Mouse (Mus musculus) v-Abl transformed pro-B cells (cell line): Measurements from ENCODE around the gene Olfr653.

Experiments
- in situ Hi-C, 2 experiments: fragments of 400-800 bp; cut with MboI; formaldehyde crosslinking; loops; one replicate each; pipeline ENCODE4 v1.15.1; 2025; ENCODE audit not compliant: unreplicated experiment in 2 of 2

The Olfr653 gene

DNA sequence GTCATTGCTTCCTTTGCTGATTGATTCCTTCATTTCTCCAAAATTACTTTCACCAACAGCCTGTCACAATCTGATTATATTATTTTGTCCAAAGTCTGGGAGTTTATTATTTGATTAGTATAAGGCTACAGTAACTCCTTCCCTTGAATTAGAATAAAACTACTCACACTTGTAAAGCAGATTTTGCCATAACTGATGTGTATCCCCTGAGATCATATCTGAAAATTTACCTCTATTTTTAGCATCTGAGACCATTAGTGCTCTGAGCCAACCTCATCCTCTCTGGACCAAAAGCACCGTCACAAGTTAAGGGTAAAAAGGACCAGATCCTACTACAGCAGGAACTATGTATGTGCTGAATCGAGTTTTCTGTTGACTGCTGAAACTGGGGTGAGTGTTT is at the start of gene Olfr653:
TSS of gene Olfr653 (plus strand) at position 301 of the 400 bp plus-strand sequence.
- in situ Hi-C loops = no loop called here

GRCm38 (mm10) chr7:104549833-104550232 is 27.3 kb upstream of the Olfr653 start, which contains the start of gene Olfr651:
TSS of gene Olfr651 (plus strand) at chr7:104550133.
- in situ Hi-C loops = no loop called here

- in situ Hi-C loops = no loop called here
Measured at GRCm38 (mm10) chr7:104552700-104553099, 24.4 kb upstream of the Olfr653 start.

GRCm38 (mm10) chr7:104560601-104561000 is 16.5 kb upstream of the Olfr653 start, which contains the start of gene Olfr652:
TSS of gene Olfr652 (plus strand) at chr7:104560901.
- in situ Hi-C loops = no loop called here

DNA sequence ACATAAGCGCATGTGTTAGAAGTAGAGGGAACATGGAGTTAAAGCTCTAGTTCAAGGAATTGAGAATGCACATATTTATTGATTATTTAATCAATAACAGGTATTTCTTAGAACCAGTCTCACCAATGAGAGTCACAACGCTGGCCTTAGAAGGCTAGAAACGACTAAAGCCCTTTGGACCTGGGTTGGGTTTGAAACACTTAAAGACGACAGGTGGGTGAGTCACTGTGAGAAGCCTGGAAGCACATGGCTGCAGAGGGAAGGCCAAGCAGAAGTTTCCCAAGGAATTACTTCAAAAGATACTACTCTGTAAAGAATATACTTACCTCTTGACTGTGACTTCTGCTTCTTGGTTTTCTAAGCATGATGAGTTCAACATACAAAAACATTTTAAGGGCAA is 3.7 kb downstream of the Olfr653 start:
- in situ Hi-C loops = no loop called here

DNA sequence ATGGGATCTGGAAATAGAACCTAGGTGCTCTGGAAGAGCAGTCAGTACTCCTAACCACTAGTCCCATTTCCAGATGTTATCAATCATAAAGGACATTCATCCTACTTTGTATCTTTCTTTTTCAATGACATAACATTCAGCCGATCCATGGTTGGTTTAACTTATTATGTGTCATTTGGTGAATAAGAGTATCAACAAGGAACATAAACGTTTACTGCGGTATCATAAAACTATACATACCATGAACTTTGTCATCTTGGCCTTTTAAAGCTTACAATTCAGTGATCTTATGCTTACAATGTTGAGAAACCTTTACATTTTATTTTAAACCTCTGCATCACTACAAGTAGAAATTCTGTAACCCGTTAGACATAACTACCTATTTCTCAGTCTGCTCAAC is 4.3 kb downstream of the Olfr653 start:
- in situ Hi-C loops = no loop called here

GRCm38 (mm10) chr7:104586725-104587124 is 9.6 kb downstream of the Olfr653 start, which contains the start of gene Olfr654:
TSS of gene Olfr654 (plus strand) at chr7:104587025.
- in situ Hi-C loops = no loop called here

DNA sequence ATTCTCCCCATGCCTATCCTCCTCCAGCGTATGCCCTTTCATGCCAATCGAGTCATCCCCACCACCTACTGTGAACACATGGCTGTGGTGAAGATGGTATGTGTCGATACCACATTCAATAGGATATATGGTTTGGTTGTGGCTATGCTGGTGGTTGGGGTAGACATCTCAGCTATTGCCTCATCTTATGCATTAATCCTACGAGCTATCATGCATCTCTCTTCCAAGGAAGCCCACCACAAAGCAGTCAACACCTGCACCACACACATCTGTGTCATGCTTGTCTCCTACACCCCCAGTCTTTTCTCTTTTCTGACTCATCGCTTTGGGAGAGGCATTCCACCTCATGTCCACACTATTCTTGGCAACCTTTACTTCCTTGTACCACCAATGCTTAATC is 11.2 kb downstream of the Olfr653 start:
- in situ Hi-C loops = no loop called here

DNA sequence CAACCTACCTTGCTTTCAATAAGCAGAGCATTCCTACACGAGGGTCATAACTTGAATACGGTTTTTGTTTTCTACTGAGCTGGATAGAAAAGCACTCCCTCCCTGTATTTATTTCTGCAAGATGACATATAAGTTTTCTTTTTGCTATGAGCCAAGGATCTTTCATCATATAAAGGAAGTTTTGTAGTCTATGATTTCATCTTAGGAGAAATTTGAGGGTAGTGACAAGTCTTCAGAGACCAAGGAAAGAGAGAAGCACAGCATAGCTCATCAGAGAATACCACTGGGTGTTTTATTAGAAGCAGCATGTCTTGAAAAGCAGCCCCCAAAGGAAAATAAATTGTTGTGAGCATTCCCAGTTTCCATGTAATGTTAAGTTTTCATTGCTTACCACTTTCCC is 24.6 kb downstream of the Olfr653 start, which contains the start of gene Olfr655:
TSS of gene Olfr655 (minus strand) at position 101 of the 400 bp plus-strand sequence.
- in situ Hi-C loops = loop anchor here (5.0 to 25.0 kb wide), 8 partner anchors 154 to 911 kb away; partner anchors contain the start of genes Cnga4 (in 1 of the 2), Fam160a2 (in 1 of the 2), Olfr243 (in 1 of the 2) and Olfr649 (in 1 of the 2)

GRCm38 (mm10) chr7:104603173-104603572 is 26.1 kb downstream of the Olfr653 start:
- in situ Hi-C loops = loop anchor here (5.0 to 25.0 kb wide), 8 partner anchors 156 to 909 kb away; partner anchors contain the start of genes Cnga4 (in 1 of the 2), Fam160a2 (in 1 of the 2), Olfr243 (in 1 of the 2) and Olfr649 (in 1 of the 2)

GRCm38 (mm10) chr7:104604727-104605126 is 27.6 kb downstream of the Olfr653 start:
- in situ Hi-C loops = loop anchor here (5.0 to 25.0 kb wide), 8 partner anchors 157 to 908 kb away; partner anchors contain the start of genes Cnga4 (in 1 of the 2), Fam160a2 (in 1 of the 2), Olfr243 (in 1 of the 2) and Olfr649 (in 1 of the 2)

DNA sequence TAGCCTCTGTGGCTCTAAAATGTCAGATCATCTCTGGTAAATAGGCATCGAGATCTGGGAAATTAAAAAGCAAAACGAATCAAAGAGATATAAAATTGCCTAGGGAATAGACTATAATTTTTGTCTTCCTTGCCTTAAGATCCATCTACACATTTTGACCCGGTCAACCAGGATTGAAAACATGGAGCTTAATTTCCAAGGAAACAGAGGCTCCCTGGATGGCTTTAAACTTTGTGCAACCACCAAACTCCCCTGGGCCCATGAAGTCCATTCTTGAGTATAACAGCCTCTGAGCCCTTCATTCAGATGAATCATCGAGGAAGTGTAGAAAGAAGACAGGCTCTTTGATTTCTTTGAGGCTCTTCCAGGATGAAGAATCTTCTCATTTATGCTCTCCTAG is 36.5 kb downstream of the Olfr653 start, which contains the start of gene Olfr656:
TSS of gene Olfr656 (plus strand) at position 301 of the 400 bp plus-strand sequence.
- in situ Hi-C loops = loop anchor here (25.0 kb wide), 3 partner anchors 799 to 901 kb away; partner anchors contain the start of genes Cnga4 (in 1 of the 2), Fam160a2 (in 1 of the 2) and Olfr243 (in 1 of the 2)

DNA sequence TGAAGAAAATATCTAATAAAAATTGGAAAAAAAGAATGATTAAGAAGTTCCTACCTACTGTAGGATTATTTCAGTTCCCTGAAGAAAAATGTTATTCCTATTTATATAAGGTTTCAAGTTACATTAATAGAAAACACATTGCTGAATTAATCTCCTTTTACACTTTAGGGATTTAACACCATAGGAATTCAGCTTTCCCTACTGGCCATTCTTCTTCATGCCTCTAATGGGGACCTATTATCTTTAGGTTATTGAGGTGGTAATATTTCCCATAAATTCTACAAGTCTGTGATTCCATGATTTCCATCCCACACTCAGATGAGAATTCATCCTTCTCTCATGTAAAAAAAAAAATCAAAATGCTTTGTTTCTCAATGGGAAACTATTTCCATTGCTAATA is 47.4 kb downstream of the Olfr653 start, which contains the start of gene Olfr657:
TSS of gene Olfr657 (plus strand) at position 301 of the 400 bp plus-strand sequence.
- in situ Hi-C loops = loop anchor here (25.0 kb wide), 3 partner anchors 788 to 912 kb away; partner anchors contain the start of genes Cnga4 (in 1 of the 2), Fam160a2 (in 1 of the 2) and Olfr243 (in 1 of the 2)
